Mouse (Mus musculus) gastrocnemius, postnatal 14 days (tissue): ENCODE measurements around the gene Olfr1020. TPM values are rescaled to one million over a fixed set of nuclear protein-coding genes. Genes with fewer than 3 reads are reported as not detected.

Experiments used
- DNase-seq: peaks from one replicate; pipeline ENCODE4 v3.0.0; 2021; ENCODE audit warnings: mixed read lengths
- intact Hi-C: fragments of 180-260 bp; cut with DNase I; formaldehyde crosslinking; loops from one replicate; pipeline ENCODE4 v1.15.1; 2025; ENCODE audit warnings: low total_unique reads
- long read RNA-seq, 2 experiments: library from polyadenylated mRNA; stranded (forward); transcript quantifications; one replicate each; pipeline ENCODE4 v2.0.0; 2021
- total RNA-seq, 2 experiments: library from RNA; stranded (reverse); gene quantifications; 2 replicates each; pipeline ENCODE4 v1.2.3; 2021

Gene Olfr1020
- total RNA-seq, result not detected
- long read RNA-seq, experiment 1, result 0 reads
- long read RNA-seq, experiment 2, result 0 reads

GRCm38 (mm10) chr2:85846730-85847129, at the start of gene Olfr1020:
TSS of gene Olfr1020 (plus strand) at chr2:85847030.
- DNase-seq, result no peak
- intact Hi-C loops, result no loop called here

- DNase-seq, result no peak
- intact Hi-C loops, result no loop called here
Observed at GRCm38 (mm10) chr2:85802444-85802843, 44.4 kb upstream of the Olfr1020 start, which contains the start of gene Olfr1016. TSS of gene Olfr1016 (minus strand) at chr2:85802544.

GRCm38 (mm10) chr2:85804501-85804900, 42.3 kb upstream of the Olfr1020 start:
- DNase-seq, result no peak
- intact Hi-C loops, result no loop called here

- intact Hi-C loops, result no loop called here
- DNase-seq, result no peak
Observed at GRCm38 (mm10) chr2:85818179-85818578, 28.7 kb upstream of the Olfr1020 start, which contains the start of gene Olfr1018. TSS of gene Olfr1018 (plus strand) at chr2:85818479.

GRCm38 (mm10) chr2:85845383-85845782, 1.4 kb upstream of the Olfr1020 start, which contains the start of gene Olfr1019:
TSS of gene Olfr1019 (minus strand) at chr2:85845483.
- intact Hi-C loops, result no loop called here

GRCm38 (mm10) chr2:85868294-85868693, 21.5 kb downstream of the Olfr1020 start, which contains the start of gene Olfr1022:
TSS of gene Olfr1022 (plus strand) at chr2:85868594.
- intact Hi-C loops, result no loop called here
- DNase-seq, result no peak

More at GRCm38 (mm10) chr2:85845383-85845782, 1.4 kb upstream of the Olfr1020 start, which contains the start of gene Olfr1019:
- DNase-seq, result no peak

- no peak for DNase-seq
- intact Hi-C loops, result no loop called here
Observed at GRCm38 (mm10) chr2:85885340-85885739, 38.5 kb downstream of the Olfr1020 start, which contains the start of gene Olfr1023. TSS of gene Olfr1023 (plus strand) at chr2:85885640.

Other genes starting within 250 kb of the Olfr1020 start
- not detected for gene Olfr1000, start 235.1 kb upstream of the Olfr1020 start, total RNA-seq
- gene Olfr1002, start 196.3 kb upstream of the Olfr1020 start, total RNA-seq, result not detected
- not detected for gene Olfr154, start 182.6 kb upstream of the Olfr1020 start, total RNA-seq
- not detected for gene Olfr1006, start 168.3 kb upstream of the Olfr1020 start, total RNA-seq
- not detected for gene Olfr1008, start 157.6 kb upstream of the Olfr1020 start, total RNA-seq
- not detected for gene Olfr1009, start 131.6 kb upstream of the Olfr1020 start, total RNA-seq
- not detected for gene Olfr1012, start 84.3 kb upstream of the Olfr1020 start, total RNA-seq
- not detected for gene Olfr1013, start 79.9 kb upstream of the Olfr1020 start, total RNA-seq
- not detected for gene Olfr1014, start 74.3 kb upstream of the Olfr1020 start, total RNA-seq
- gene Olfr1015, start 65.0 kb upstream of the Olfr1020 start, total RNA-seq, result not detected
- not detected for gene Olfr1016, start 44.5 kb upstream of the Olfr1020 start, total RNA-seq
- not detected for gene Olfr1018, start 28.6 kb upstream of the Olfr1020 start, total RNA-seq
- not detected for gene Olfr1019, start 1.5 kb upstream of the Olfr1020 start, total RNA-seq
- not detected for gene Olfr1022, start 21.6 kb downstream of the Olfr1020 start, total RNA-seq
- not detected for gene Olfr1023, start 38.6 kb downstream of the Olfr1020 start, total RNA-seq
- not detected for gene Olfr1024, start 58.0 kb downstream of the Olfr1020 start, total RNA-seq
- gene Olfr1025-ps1, start 68.2 kb downstream of the Olfr1020 start, total RNA-seq, result not detected
- not detected for gene Olfr1026, start 74.5 kb downstream of the Olfr1020 start, total RNA-seq
- not detected for gene Olfr1028, start 103.4 kb downstream of the Olfr1020 start, total RNA-seq
- gene Olfr1029, start 126.9 kb downstream of the Olfr1020 start, total RNA-seq, result not detected
- gene Olfr1030, start 132.2 kb downstream of the Olfr1020 start, total RNA-seq, result not detected
- gene Olfr1031, start 143.3 kb downstream of the Olfr1020 start, total RNA-seq, result not detected
- not detected for gene Olfr1032, start 158.5 kb downstream of the Olfr1020 start, total RNA-seq
- gene Olfr1033, start 173.6 kb downstream of the Olfr1020 start, total RNA-seq, result under 1 TPM in 1 of 2 experiments, not detected in 1; 0.64 TPM
- gene Olfr1034, start 198.8 kb downstream of the Olfr1020 start, total RNA-seq, result not detected
- not detected for gene Olfr1036, start 227.0 kb downstream of the Olfr1020 start, total RNA-seq
- not detected for gene Olfr1037, start 240.4 kb downstream of the Olfr1020 start, total RNA-seq